Mouse (Mus musculus): ENCODE data around the gene Rps28. TPM values are rescaled to one million over a fixed set of nuclear protein-coding genes. Genes with fewer than 3 reads are reported as not detected.
A peak's percentile ranks its signal among the peaks of the same experiment; 100 is the strongest.

Gene Rps28
- polyA plus RNA-seq, 1 experiment, result 444 TPM

DNA sequence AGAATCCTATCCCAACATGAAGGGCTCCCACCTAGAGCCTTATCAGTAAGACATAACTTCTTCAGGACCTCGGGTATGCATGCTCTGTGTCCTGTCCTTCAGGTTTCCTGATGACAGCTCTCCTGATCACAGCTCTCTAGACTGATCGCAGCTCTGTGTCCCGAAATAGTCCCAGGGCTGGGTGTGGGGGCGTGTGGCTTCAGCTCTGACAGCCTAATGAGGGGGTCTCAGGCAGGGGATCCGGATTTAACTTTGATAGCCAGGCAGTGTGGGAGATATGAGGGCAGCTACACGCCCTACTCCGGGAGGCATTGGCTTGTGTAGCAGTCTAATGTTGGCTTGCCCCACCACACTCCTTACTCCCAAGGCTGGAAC, 13.2 kb downstream of the Rps28 start:
- H3K36me3 ChIP-seq (ENCODE audit: control insufficient read depth, insufficient read depth, low read length), result no peaks in the 10 kb centered on the region
- no peak for TF ChIP-seq POLR2A (IDR thresholded peaks at IDR 0.05; ENCODE audit: low read depth, low read length)
- TF ChIP-seq CTCF (IDR thresholded peaks at IDR 0.05; ENCODE audit: extremely low read depth, insufficient read length, insufficient replicate concordance, low read depth, low read length), result no peak
- H3K27ac ChIP-seq (ENCODE audit: insufficient read depth, low read depth, low read length), result peak overlapping the region; percentile 19
- H3K4me3 ChIP-seq (ENCODE audit: low read depth, low read length), result peak overlapping the region; percentile 23
- no peaks in the 10 kb centered on the region for H3K27me3 ChIP-seq (ENCODE audit: control insufficient read depth, insufficient read depth, low read length)
- 16% methylated on average over 7 of the region's 7 CpGs for WGBS
- H3K4me1 ChIP-seq (ENCODE audit: control insufficient read depth, insufficient read depth, insufficient read length, low read length), result no peaks in the 10 kb centered on the region

DNA sequence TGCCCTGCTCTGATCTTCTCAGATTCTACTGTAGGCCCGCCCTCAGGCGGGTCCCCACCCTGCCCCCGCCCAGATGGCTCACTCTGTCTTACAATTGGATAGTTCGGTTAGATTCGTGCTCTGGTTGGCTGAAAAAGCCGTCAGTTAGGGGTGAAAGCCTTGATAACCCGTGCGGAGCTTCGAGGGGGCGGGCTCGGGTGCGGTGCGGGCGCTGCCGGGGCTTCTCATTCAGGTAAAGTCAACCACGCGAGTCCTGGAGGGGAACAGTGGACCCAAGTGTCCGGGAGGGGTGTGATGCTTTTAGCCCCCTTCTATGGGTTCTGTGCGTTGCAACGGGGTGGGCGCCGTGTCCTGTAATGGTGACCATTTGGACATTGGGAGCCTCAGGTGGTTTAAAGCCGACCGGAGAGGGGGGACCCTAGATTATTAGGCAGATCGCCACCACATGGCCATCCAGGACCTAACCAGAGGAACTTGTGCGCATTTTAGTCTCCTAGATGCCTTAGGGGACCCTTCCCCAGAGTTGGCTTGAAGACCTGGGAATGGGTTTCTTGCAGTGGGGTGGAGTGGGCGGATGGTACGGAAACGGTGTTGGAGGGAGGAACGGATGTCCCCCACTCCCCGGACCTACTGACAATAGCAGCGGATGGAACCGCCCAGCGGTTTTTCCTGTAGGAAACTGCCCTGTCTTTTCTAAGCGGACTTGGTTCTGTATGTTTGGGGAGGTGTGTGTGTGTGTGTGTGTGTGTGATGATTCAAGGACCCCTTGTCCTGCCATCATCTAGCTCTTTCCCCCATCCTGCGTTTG, 13.8 kb downstream of the Rps28 start, which contains the start of gene Kank3:
TSS of gene Kank3 (plus strand) at position 186 of the 808 bp plus-strand sequence.
- H3K4me3 ChIP-seq (ENCODE audit: low read depth, low read length), result peak within 1 kb of the TSS; percentile 74
- WGBS, result 2% methylated on average over 36 of the region's 36 CpGs
- no peaks in the 10 kb centered on the region for H3K4me1 ChIP-seq (ENCODE audit: control insufficient read depth, insufficient read depth, insufficient read length, low read length)
- no peaks in the 10 kb centered on the region for H3K36me3 ChIP-seq (ENCODE audit: control insufficient read depth, insufficient read depth, low read length)
- no peaks in the 10 kb centered on the region for H3K27me3 ChIP-seq (ENCODE audit: control insufficient read depth, insufficient read depth, low read length)
- no peak for TF ChIP-seq POLR2A (IDR thresholded peaks at IDR 0.05; ENCODE audit: low read depth, low read length)
- TF ChIP-seq CTCF (IDR thresholded peaks at IDR 0.05; ENCODE audit: extremely low read depth, insufficient read length, insufficient replicate concordance, low read depth, low read length), result no peak
- peak within 1 kb of the TSS; percentile 20 for H3K27ac ChIP-seq (ENCODE audit: insufficient read depth, low read depth, low read length)

DNA sequence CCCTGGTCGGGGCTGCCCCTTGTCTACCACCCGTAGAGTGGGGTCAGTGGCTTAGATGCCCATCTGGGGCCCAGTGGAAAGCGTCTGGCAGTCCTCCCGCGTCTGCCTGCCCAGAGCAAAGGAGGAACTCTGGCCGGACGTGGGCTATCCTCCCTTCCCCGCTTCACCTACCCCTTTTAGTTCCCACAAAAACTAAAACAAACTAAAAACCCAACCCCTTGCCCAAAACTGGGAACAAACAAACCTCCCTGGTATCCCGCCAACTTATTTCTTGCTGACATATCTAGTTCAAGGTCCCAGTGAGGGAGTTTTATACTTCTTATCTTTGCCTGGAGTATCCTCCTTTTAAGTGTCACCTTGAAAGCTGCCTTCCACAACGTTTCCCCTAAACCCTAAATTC, 16.2 kb downstream of the Rps28 start:
- Histone ChIP-seq H3K27me3 (ENCODE audit: control insufficient read depth, insufficient read depth, low read length) (no peaks in the 10 kb centered on the region), H3K4me1 (ENCODE audit: control insufficient read depth, insufficient read depth, insufficient read length, low read length) (no peaks in the 10 kb centered on the region), H3K27ac (ENCODE audit: insufficient read depth, low read depth, low read length) (no peak overlapping the region), H3K36me3 (ENCODE audit: control insufficient read depth, insufficient read depth, low read length) (no peaks in the 10 kb centered on the region), H3K4me3 (ENCODE audit: low read depth, low read length) (no peak overlapping the region)
- WGBS, result 33% methylated on average over 10 of the region's 10 CpGs
- TF ChIP-seq POLR2A (IDR thresholded peaks at IDR 0.05; ENCODE audit: low read depth, low read length) (no peak), CTCF (IDR thresholded peaks at IDR 0.05; ENCODE audit: extremely low read depth, insufficient read length, insufficient replicate concordance, low read depth, low read length) (no peak)

GRCm38 (mm10) chr17:33807181-33807888, 17.0 kb downstream of the Rps28 start:
- H3K36me3 ChIP-seq (ENCODE audit: control insufficient read depth, insufficient read depth, low read length), result no peaks in the 10 kb centered on the region
- H3K27ac ChIP-seq (ENCODE audit: insufficient read depth, low read depth, low read length), result no peak overlapping the region
- H3K27me3 ChIP-seq (ENCODE audit: control insufficient read depth, insufficient read depth, low read length), result no peaks in the 10 kb centered on the region
- WGBS, result 65% methylated on average over 8 of the region's 9 CpGs
- TF ChIP-seq POLR2A (IDR thresholded peaks at IDR 0.05; ENCODE audit: low read depth, low read length) (no peak), CTCF (IDR thresholded peaks at IDR 0.05; ENCODE audit: extremely low read depth, insufficient read length, insufficient replicate concordance, low read depth, low read length) (no peak)
- H3K4me3 ChIP-seq (ENCODE audit: low read depth, low read length), result no peak overlapping the region
- H3K4me1 ChIP-seq (ENCODE audit: control insufficient read depth, insufficient read depth, insufficient read length, low read length), result no peaks in the 10 kb centered on the region

DNA sequence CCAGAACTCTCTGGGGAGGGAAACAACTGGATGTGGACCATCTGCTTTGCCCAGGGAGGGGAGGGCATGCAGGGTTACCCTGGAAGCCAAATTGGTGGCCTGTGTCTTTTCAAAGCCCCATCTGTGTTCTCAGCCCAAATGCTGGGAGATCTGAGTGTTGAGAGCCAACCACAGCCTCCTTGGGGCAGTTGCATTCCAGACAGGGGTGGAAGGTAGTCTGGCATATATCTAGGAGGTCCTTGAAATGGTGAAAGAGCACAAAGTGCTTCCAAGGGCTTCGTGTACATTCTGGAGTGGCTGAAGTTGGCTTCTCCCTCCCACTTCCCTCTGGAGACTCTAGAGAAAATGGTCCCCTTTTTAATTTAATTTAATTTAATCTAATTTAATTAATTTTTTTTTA, 19.6 kb downstream of the Rps28 start:
- no peaks in the 10 kb centered on the region for H3K27me3 ChIP-seq (ENCODE audit: control insufficient read depth, insufficient read depth, low read length)
- H3K4me1 ChIP-seq (ENCODE audit: control insufficient read depth, insufficient read depth, insufficient read length, low read length), result no peaks in the 10 kb centered on the region
- no peak overlapping the region for H3K27ac ChIP-seq (ENCODE audit: insufficient read depth, low read depth, low read length)
- WGBS, result 38% methylated on average over 1 of the region's 1 CpGs
- TF ChIP-seq CTCF (IDR thresholded peaks at IDR 0.05; ENCODE audit: extremely low read depth, insufficient read length, insufficient replicate concordance, low read depth, low read length) (no peak), POLR2A (IDR thresholded peaks at IDR 0.05; ENCODE audit: low read depth, low read length) (no peak)
- no peaks in the 10 kb centered on the region for H3K36me3 ChIP-seq (ENCODE audit: control insufficient read depth, insufficient read depth, low read length)
- H3K4me3 ChIP-seq (ENCODE audit: low read depth, low read length), result no peak overlapping the region

DNA sequence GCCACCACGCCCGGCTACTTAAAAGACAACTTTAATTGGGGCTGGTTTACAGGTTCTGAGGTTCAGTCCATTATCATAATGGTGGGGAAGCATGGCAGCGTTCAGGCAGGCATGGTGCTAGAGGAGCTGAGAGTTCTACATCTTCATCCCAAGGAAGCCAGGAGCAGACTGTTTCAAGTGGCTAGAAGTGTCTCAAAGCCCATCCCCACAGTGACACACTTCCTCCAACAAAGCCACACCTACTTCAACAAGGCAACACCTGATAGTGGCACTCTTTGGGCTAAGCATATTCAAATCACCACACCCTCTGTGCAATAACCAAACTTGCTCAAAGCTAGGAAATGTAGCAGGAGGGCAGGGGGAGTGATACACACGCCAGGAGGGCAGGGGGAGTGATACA, 20.2 kb downstream of the Rps28 start:
- TF ChIP-seq CTCF (IDR thresholded peaks at IDR 0.05; ENCODE audit: extremely low read depth, insufficient read length, insufficient replicate concordance, low read depth, low read length) (no peak), POLR2A (IDR thresholded peaks at IDR 0.05; ENCODE audit: low read depth, low read length) (no peak)
- 46% methylated on average over 4 of the region's 4 CpGs for WGBS
- H3K27me3 ChIP-seq (ENCODE audit: control insufficient read depth, insufficient read depth, low read length), result no peaks in the 10 kb centered on the region

GRCm38 (mm10) chr17:33802221-33802620, 22.1 kb downstream of the Rps28 start:
- Histone ChIP-seq H3K4me1 (ENCODE audit: control insufficient read depth, insufficient read depth, insufficient read length, low read length) (no peaks in the 10 kb centered on the region), H3K4me3 (ENCODE audit: low read depth, low read length) (no peak overlapping the region), H3K36me3 (ENCODE audit: control insufficient read depth, insufficient read depth, low read length) (no peaks in the 10 kb centered on the region), H3K27me3 (ENCODE audit: control insufficient read depth, insufficient read depth, low read length) (no peaks in the 10 kb centered on the region), H3K27ac (ENCODE audit: insufficient read depth, low read depth, low read length) (no peak overlapping the region)
- 2% methylated on average over 2 of the region's 2 CpGs for WGBS
- TF ChIP-seq POLR2A (IDR thresholded peaks at IDR 0.05; ENCODE audit: low read depth, low read length) (no peak), CTCF (IDR thresholded peaks at IDR 0.05; ENCODE audit: extremely low read depth, insufficient read length, insufficient replicate concordance, low read depth, low read length) (peak; percentile 60; the same call in 1 of the 2 replicates)

More for the DNA sequence above, 20.2 kb downstream of the Rps28 start:
- Histone ChIP-seq H3K4me1 (ENCODE audit: control insufficient read depth, insufficient read depth, insufficient read length, low read length) (no peaks in the 10 kb centered on the region), H3K36me3 (ENCODE audit: control insufficient read depth, insufficient read depth, low read length) (no peaks in the 10 kb centered on the region), H3K4me3 (ENCODE audit: low read depth, low read length) (no peak overlapping the region), H3K27ac (ENCODE audit: insufficient read depth, low read depth, low read length) (no peak overlapping the region)

Measured in small intestine, adult 2 months (tissue).